Mouse (Mus musculus) cerebellum, adult 2 months (tissue): ENCODE measurements around the gene Ankk1. TPM values are rescaled to one million over a fixed set of nuclear protein-coding genes. Genes with fewer than 3 reads are reported as not detected.

Experiments
- DNase-seq, 2 experiments: peaks; one replicate each; pipeline ENCODE4 v3.0.0; 2021
- H3K27ac ChIP-seq: fragments of 200-500 bp; 2 replicates; pipeline ENCODE4 v1.5.1; 2012; ENCODE audit warnings: low read length, control low read depth, inconsistent platforms; ENCODE audit not compliant: insufficient read depth
- H3K27me3 ChIP-seq: fragments of 200-500 bp; 2 replicates; pipeline ENCODE4 v1.6.1; 2012; ENCODE audit warnings: inconsistent platforms, mild to moderate bottlenecking, low read length, moderate library complexity; ENCODE audit not compliant: control insufficient read depth, insufficient read depth
- H3K4me1 ChIP-seq: fragments of 200-500 bp; 2 replicates; pipeline ENCODE4 v1.6.1; 2011; ENCODE audit warnings: low read length; ENCODE audit not compliant: control insufficient read depth, insufficient read depth
- H3K4me3 ChIP-seq: fragments of 200-500 bp; replicated peaks from 2 replicates; pipeline ENCODE3; 2011; ENCODE audit warnings: mild to moderate bottlenecking, low read depth, low read length, control low read depth; ENCODE audit not compliant: insufficient read depth
- CTCF ChIP-seq: fragments of 200-500 bp; IDR thresholded peaks from 2 replicates; pipeline ENCODE4 v1.5.1; 2011; ENCODE audit warnings: low read depth, mild to moderate bottlenecking, control low read depth, low read length, moderate library complexity, borderline replicate concordance; ENCODE audit not compliant: insufficient read depth
- POLR2A ChIP-seq: fragments of 200-500 bp; IDR thresholded peaks from 2 replicates; pipeline ENCODE4 v1.6.1; 2011; ENCODE audit warnings: low read length, control low read depth, borderline replicate concordance; ENCODE audit not compliant: insufficient read depth
- WGBS: fragments of 180-500 bp; shearing (Covaris S2); methylation state at CpG from one replicate; pipeline ENCODE4 v1.1.7; 2018; 5-methylcytosine and 5-hydroxymethylcytosine counted together
- polyA plus RNA-seq: library from polyadenylated mRNA; depleted of rRNA; stranded (reverse); fragments of >200 nt; gene quantifications from 2 replicates; pipeline ENCODE4 v1.2.3, GENCODE M21; 2012

Gene Ankk1
- polyA plus RNA-seq, 1 experiment: not detected

GRCm38 (mm10) chr9:49427478-49427877 is 657 bp upstream of the Ankk1 start:
- 84% methylated on average over 5 of the region's 5 CpGs for WGBS

GRCm38 (mm10) chr9:49425585-49425984 is 1.2 kb downstream of the Ankk1 start:
- no peak overlapping the region for H3K27ac ChIP-seq
- no peaks in the 10 kb centered on the region for H3K4me1 ChIP-seq
- H3K4me3 ChIP-seq: no peak overlapping the region
- DNase-seq: no peak
- H3K27me3 ChIP-seq: no peaks in the 10 kb centered on the region
- TF ChIP-seq POLR2A (no peak), CTCF (no peak)
- WGBS: 100% methylated on average over 1 of the region's 1 CpGs

More at GRCm38 (mm10) chr9:49427478-49427877, 657 bp upstream of the Ankk1 start:
- Histone ChIP-seq H3K27me3 (no peaks in the 10 kb centered on the region), H3K27ac (no peak overlapping the region), H3K4me3 (no peak overlapping the region), H3K4me1 (no peaks in the 10 kb centered on the region)
- DNase-seq: no peak
- no peak for TF ChIP-seq CTCF
- no peak for TF ChIP-seq POLR2A

- TF ChIP-seq CTCF (no peak), POLR2A (no peak)
- Histone ChIP-seq H3K4me1 (no peaks in the 10 kb centered on the region), H3K27me3 (no peaks in the 10 kb centered on the region), H3K27ac (no peak overlapping the region), H3K4me3 (no peak overlapping the region)
- no peak for DNase-seq
- 39% methylated on average over 5 of the region's 5 CpGs for WGBS
Observed at GRCm38 (mm10) chr9:49423866-49424265, 3.0 kb downstream of the Ankk1 start.

GRCm38 (mm10) chr9:49410621-49411020 is 16.2 kb downstream of the Ankk1 start:
- DNase-seq: no peak
- H3K27me3 ChIP-seq: no peaks in the 10 kb centered on the region
- 72% methylated on average over 5 of the region's 5 CpGs for WGBS
- TF ChIP-seq CTCF: no peak
- no peak for TF ChIP-seq POLR2A
- H3K4me1 ChIP-seq: peaks cover 9% of the 10 kb centered on the region
- H3K27ac ChIP-seq: no peak overlapping the region
- H3K4me3 ChIP-seq: no peak overlapping the region

GRCm38 (mm10) chr9:49407028-49407427 is 19.8 kb downstream of the Ankk1 start:
- H3K27ac ChIP-seq: no peak overlapping the region
- no peaks in the 10 kb centered on the region for H3K27me3 ChIP-seq
- peak; percentile 37 to 63 for DNase-seq
- peaks cover 16% of the 10 kb centered on the region for H3K4me1 ChIP-seq
- WGBS: 36% methylated on average over 5 of the region's 5 CpGs
- no peak overlapping the region for H3K4me3 ChIP-seq
- TF ChIP-seq POLR2A: no peak
- TF ChIP-seq CTCF: no peak

- TF ChIP-seq POLR2A: no peak
- H3K4me3 ChIP-seq: no peak overlapping the region
- no peak overlapping the region for H3K27ac ChIP-seq
- DNase-seq: no peak
- H3K27me3 ChIP-seq: no peaks in the 10 kb centered on the region
- H3K4me1 ChIP-seq: peaks cover 16% of the 10 kb centered on the region
- WGBS: 83% methylated on average over 2 of the region's 2 CpGs
Observed at GRCm38 (mm10) chr9:49403711-49404110, 23.1 kb downstream of the Ankk1 start.

- peak in 1 of 2 experiments; percentile 20 for DNase-seq
- TF ChIP-seq CTCF (no peak), POLR2A (no peak)
- H3K4me1 ChIP-seq: no peaks in the 10 kb centered on the region
- H3K27ac ChIP-seq: no peak overlapping the region
- H3K27me3 ChIP-seq: no peaks in the 10 kb centered on the region
- H3K4me3 ChIP-seq: no peak overlapping the region
Observed at GRCm38 (mm10) chr9:49396006-49396405, 30.8 kb downstream of the Ankk1 start.

GRCm38 (mm10) chr9:49392242-49392641 is 34.6 kb downstream of the Ankk1 start:
- 49% methylated on average over 2 of the region's 2 CpGs for WGBS
- Histone ChIP-seq H3K4me1 (no peaks in the 10 kb centered on the region), H3K27me3 (no peaks in the 10 kb centered on the region), H3K27ac (no peak overlapping the region), H3K4me3 (no peak overlapping the region)
- no peak for TF ChIP-seq POLR2A
- no peak for TF ChIP-seq CTCF
- DNase-seq: no peak

- 41% methylated on average over 11 of the region's 11 CpGs for WGBS
- DNase-seq: no peak
- H3K27me3 ChIP-seq: no peaks in the 10 kb centered on the region
- TF ChIP-seq POLR2A: no peak
- TF ChIP-seq CTCF: no peak
- no peak overlapping the region for H3K4me3 ChIP-seq
- no peak overlapping the region for H3K27ac ChIP-seq
- no peaks in the 10 kb centered on the region for H3K4me1 ChIP-seq
Observed at GRCm38 (mm10) chr9:49386119-49386518, 40.7 kb downstream of the Ankk1 start.

- 65% methylated on average over 7 of the region's 7 CpGs for WGBS
- Histone ChIP-seq H3K4me1 (no peaks in the 10 kb centered on the region), H3K27ac (no peak overlapping the region), H3K27me3 (no peaks in the 10 kb centered on the region), H3K4me3 (no peak overlapping the region)
- TF ChIP-seq CTCF (no peak), POLR2A (no peak)
- DNase-seq: no peak
Observed at GRCm38 (mm10) chr9:49385301-49385700, 41.5 kb downstream of the Ankk1 start.
